Mouse (Mus musculus) heart, postnatal 0 days (tissue): Measurements from ENCODE around the gene Gm35315. TPM values are rescaled to one million over a fixed set of nuclear protein-coding genes. Genes with fewer than 3 reads are reported as not detected.

Experiments
- ATAC-seq: fragments of 200-750 bp; cut with Nextera tagmentation; 2 replicates; pipeline ENCODE4 v1.8.0; 2017; ENCODE audit warnings: low read depth, moderate number of reproducible peaks, moderate library complexity; ENCODE audit not compliant: insufficient read depth
- DNase-seq: peaks from one replicate; pipeline ENCODE4 v3.0.0-alpha.2; 2016; ENCODE audit warnings: low spot score
- H3K27ac ChIP-seq: fragments of 300-500 bp; sonication (generic); 2 replicates; pipeline ENCODE4 v1.5.1; 2014; ENCODE audit warnings: low read depth, mild to moderate bottlenecking
- H3K27me3 ChIP-seq: fragments of 300-500 bp; sonication (generic); 2 replicates; pipeline ENCODE4 v1.6.1; 2014; ENCODE audit warnings: low read length, mixed read lengths; ENCODE audit not compliant: control insufficient read depth, insufficient read depth
- H3K36me3 ChIP-seq: fragments of 300-500 bp; sonication (generic); replicated peaks from 2 replicates; pipeline ENCODE4 v1.6.1; 2014; ENCODE audit warnings: low read length, mixed read lengths; ENCODE audit not compliant: control insufficient read depth, insufficient read depth
- H3K4me1 ChIP-seq: fragments of 300-500 bp; sonication (generic); 2 replicates; pipeline ENCODE4 v1.6.1; 2014; ENCODE audit warnings: antibody characterized with exemption; ENCODE audit not compliant: control insufficient read depth, insufficient read depth
- H3K4me2 ChIP-seq: fragments of 300-500 bp; sonication (generic); 2 replicates; pipeline ENCODE4 v1.6.1; 2014; ENCODE audit warnings: low read depth, mild to moderate bottlenecking, low read length, moderate library complexity
- H3K4me3 ChIP-seq: fragments of 300-500 bp; sonication (generic); 2 replicates; pipeline ENCODE4 v1.5.1; 2014; ENCODE audit warnings: low read depth, low read length
- H3K9ac ChIP-seq: fragments of 300-500 bp; sonication (generic); replicated peaks from 2 replicates; pipeline ENCODE4 v1.6.1; 2014; ENCODE audit warnings: low read depth, low read length, mixed read lengths
- H3K9me3 ChIP-seq: fragments of 300-500 bp; sonication (generic); replicated peaks from 2 replicates; pipeline ENCODE4 v1.6.1; 2016; ENCODE audit warnings: low read length; ENCODE audit not compliant: control insufficient read depth
- CTCF ChIP-seq: IDR thresholded peaks from 2 replicates; pipeline ENCODE4 v1.5.1; 2016; ENCODE audit warnings: antibody characterized with exemption, control low read depth, low read depth
- EP300 ChIP-seq: IDR thresholded peaks from 2 replicates; pipeline ENCODE4 v1.6.1; 2016; ENCODE audit warnings: antibody characterized with exemption, low read depth
- WGBS: fragments of 180-500 bp; shearing (Covaris S2); extraction: QIAGEN DNeasy Blood & Tissue Kit; methylation state at CpG from one replicate; pipeline ENCODE4 v1.1.7; 2014; 5-methylcytosine and 5-hydroxymethylcytosine counted together
- polyA plus RNA-seq: library from polyadenylated mRNA; unstranded; fragments of >200 nt; fragmentation: Nextera tagmentation; extraction: Ambion mirVana; gene quantifications from 2 replicates; pipeline ENCODE4 v1.2.1, GENCODE M21; 2015
- total RNA-seq: library from RNA; depleted of rRNA; stranded (reverse); fragments of >200 nt; gene quantifications from 2 replicates; pipeline ENCODE4 v1.2.3, GENCODE M21; 2014; ENCODE audit warnings: low replicate concordance

The Gm35315 gene
- total and polyA plus RNA-seq, 2 experiments from 2014 or later, result 0.05 to 2.3 TPM

DNA sequence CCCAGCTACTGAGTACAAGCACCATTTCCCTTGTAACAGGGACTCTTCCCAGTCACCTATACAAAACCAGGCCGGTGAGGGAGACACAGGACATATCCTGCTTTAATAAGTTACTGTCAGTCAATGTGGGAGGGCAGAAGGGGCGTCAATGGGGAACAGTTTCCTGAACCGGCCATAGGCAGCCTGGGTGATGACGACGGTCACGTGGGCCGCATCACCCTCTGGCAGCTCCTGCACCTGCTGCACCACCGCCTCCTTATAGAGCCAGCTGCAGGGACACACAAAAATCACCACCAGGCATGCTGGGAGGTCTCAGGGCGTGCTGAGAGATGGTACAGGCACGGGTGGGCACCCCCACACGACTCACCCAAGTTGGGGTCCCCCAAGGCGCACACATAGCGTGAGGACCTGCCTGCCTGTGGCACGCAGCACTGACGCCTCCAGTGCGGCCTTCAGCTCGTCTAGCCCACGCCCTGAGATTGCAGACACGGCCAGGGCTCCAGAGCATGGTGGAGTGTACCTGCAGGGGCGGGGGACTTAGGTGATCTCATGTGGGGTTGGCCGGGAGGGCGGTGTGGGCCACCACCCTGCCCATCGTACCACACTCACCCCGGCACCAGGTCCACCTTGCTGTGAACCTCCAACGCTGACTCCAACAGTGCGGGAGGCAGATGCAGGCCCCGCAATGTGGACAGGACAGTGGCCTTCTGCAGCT lies 9.8 kb upstream of the Gm35315 start:
- no peak for ATAC-seq
- Histone ChIP-seq H3K36me3 (peaks cover 38% of the 10 kb centered on the region), H3K9me3 (no peaks in the 10 kb centered on the region), H3K27ac (no peak overlapping the region), H3K4me1 (peaks cover 29% of the 10 kb centered on the region), H3K4me2 (no peak overlapping the region), H3K4me3 (no peak overlapping the region), H3K27me3 (0 out of 2 replicates have a peak, but pooled peaks cover 7% of the 10 kb centered on the region), H3K9ac (no peak overlapping the region)
- 93% methylated on average over 27 of the region's 27 CpGs for WGBS
- DNase-seq, result no peak
- TF ChIP-seq CTCF, result no peak
- TF ChIP-seq EP300, result no peak

DNA sequence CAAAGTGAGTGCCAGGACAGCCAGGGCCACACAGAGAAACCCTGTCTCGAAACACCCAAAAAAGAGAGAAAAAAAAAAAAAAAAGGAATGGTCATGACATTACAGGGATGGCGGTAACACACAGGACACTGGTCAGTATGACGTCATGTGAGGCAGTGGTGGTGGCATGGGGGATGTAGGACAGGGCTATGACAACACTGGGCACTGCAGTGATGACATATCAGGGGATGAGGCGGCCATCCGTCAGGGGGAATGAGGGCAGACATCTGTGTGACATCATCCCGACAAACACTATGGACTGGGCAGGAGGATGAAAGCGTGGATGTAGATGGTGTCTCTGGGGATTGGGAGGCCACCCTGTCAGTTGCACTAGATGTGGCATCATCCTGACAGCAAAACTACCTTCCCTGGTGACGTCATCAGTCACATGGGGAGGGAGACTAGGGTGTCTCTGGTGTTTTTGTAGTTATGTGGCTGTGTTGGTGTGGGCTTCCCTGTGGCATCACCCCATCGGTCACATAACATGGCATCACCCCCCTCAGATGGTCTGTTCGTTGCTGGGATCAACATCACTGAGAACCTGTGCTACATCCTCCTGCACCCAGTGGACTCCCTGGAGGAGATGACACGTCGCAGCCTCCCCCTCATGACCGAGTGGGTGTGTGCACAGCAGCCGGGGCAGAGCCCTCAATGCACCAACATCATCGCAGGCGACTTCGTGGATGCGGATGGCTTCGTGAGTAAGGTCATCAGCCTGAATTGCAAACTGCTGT lies 8.8 kb upstream of the Gm35315 start:
- no peak for ATAC-seq
- no peak overlapping the region for H3K4me2 ChIP-seq
- 90% methylated on average over 19 of the region's 19 CpGs for WGBS
- no peak for DNase-seq
- H3K27me3 ChIP-seq, result 0 out of 2 replicates have a peak, but pooled peaks cover 7% of the 10 kb centered on the region
- no peaks in the 10 kb centered on the region for H3K9me3 ChIP-seq
- no peak overlapping the region for H3K4me3 ChIP-seq
- H3K9ac ChIP-seq, result no peak overlapping the region
- H3K36me3 ChIP-seq, result peaks cover 38% of the 10 kb centered on the region
- H3K4me1 ChIP-seq, result peaks cover 29% of the 10 kb centered on the region
- H3K27ac ChIP-seq, result no peak overlapping the region
- TF ChIP-seq CTCF, result no peak
- no peak for TF ChIP-seq EP300

DNA sequence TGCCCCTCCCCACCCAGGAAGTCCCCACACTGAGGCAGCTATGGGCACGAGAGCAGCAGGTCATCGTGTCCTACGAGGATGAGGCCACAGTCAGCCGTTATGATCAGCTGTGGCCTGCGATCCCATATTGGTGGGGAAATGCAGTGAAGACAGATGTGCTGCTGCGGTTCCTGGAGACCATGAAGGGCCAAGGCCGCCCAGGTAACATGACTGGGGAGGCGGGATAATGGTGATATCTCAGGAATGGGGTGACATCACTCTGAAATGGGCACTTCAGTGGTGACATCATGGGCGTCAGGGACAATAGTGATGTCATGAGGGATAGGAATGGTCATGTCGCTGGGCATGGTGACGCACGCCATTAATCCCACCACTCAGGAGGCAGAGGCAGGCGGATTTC lies 8.2 kb upstream of the Gm35315 start:
- WGBS, result 80% methylated on average over 13 of the region's 13 CpGs
- Histone ChIP-seq H3K4me1 (peaks cover 29% of the 10 kb centered on the region), H3K27me3 (0 out of 2 replicates have a peak, but pooled peaks cover 7% of the 10 kb centered on the region), H3K4me2 (no peak overlapping the region), H3K4me3 (no peak overlapping the region), H3K9ac (no peak overlapping the region), H3K36me3 (peaks cover 38% of the 10 kb centered on the region), H3K27ac (no peak overlapping the region), H3K9me3 (no peaks in the 10 kb centered on the region)
- no peak for ATAC-seq
- TF ChIP-seq EP300, result no peak
- no peak for TF ChIP-seq CTCF
- no peak for DNase-seq

DNA sequence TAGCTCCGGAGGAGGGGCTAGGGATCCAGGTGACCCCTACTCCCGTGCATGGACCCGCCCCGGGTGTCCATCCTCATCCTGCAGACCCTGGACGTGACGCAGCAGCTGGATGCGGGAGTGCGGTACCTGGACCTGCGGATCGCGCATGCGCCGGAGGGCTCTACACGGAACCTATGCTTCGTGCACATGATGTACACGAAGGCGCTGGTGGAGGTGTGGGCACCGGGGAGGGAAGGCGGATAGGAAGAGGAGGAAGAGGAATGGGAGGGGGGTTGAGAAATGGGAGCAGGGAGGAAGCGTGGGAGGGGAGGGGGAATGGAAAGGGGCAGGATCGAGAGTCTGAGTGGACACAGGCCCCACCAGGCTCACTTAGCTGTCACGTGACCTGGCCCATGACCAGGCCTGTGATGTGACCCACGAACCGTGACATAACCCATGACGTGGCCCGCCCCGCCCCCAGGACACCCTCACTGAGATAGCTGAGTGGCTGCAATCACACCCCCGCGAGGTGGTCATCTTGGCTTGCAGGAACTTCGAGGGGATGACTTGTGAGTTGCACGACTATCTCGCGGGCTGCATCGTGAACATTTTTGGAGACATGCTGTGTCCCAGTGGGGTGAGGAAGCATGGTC lies 7.6 kb upstream of the Gm35315 start:
- 0 out of 2 replicates have a peak, but pooled peaks cover 7% of the 10 kb centered on the region for H3K27me3 ChIP-seq
- peaks cover 26% of the 10 kb centered on the region for H3K4me1 ChIP-seq
- ATAC-seq (0 out of 2 replicates have a peak, but pooled peaks have one; percentile 11), DNase-seq (no peak)
- H3K27ac ChIP-seq, result no peak overlapping the region
- no peaks in the 10 kb centered on the region for H3K9me3 ChIP-seq
- TF ChIP-seq EP300 (no peak), CTCF (no peak)
- H3K36me3 ChIP-seq, result peaks cover 38% of the 10 kb centered on the region
- H3K9ac ChIP-seq, result no peak overlapping the region
- 11% methylated on average over 34 of the region's 34 CpGs for WGBS
- H3K4me2 ChIP-seq, result peak overlapping the region; percentile 62
- H3K4me3 ChIP-seq, result peak overlapping the region; percentile 34

DNA sequence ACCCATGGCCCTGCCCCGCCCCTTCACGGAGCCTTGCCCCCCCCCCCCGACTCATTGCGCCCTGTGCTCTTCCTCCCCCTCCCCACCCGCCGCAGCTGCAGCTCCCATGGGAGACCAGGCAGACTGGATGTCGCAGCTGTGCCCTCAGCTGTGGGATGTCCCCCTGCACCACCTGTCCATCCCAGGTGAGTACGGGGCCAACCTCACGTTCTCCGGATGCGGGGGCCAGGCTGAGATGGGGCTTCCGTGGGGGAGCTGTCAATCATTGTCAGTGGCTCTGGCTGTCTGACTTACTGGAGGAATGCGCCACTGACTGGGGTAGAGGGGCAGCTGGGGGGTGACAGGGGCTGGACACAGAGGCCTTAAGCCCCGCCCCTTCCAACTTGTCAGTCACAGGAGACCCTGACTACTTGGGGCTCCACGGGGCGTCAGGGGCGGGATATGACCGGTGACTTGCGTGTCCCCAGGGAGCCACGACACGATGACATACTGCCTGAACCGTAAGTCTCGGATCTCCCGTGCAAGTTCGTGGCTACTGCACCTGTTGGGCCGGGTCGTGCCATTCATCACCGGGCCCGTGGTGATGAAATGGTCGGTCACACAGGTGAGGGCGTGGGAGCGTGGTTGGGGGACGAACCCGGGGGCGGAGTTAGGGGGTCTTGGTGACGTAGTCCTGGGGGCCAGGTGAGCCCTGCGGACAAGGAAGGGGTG lies 6.9 kb upstream of the Gm35315 start:
- H3K27me3 ChIP-seq, result 0 out of 2 replicates have a peak, but pooled peaks cover 7% of the 10 kb centered on the region
- no peaks in the 10 kb centered on the region for H3K9me3 ChIP-seq
- DNase-seq (no peak), ATAC-seq (peak; percentile 8; the same call in 1 of the 2 replicates)
- TF ChIP-seq EP300 (no peak), CTCF (no peak)
- H3K27ac ChIP-seq, result no peak overlapping the region
- peak overlapping the region; percentile 62 for H3K4me2 ChIP-seq
- H3K4me3 ChIP-seq, result peak overlapping the region; percentile 34
- WGBS, result under 1% methylated on average over 35 of the region's 37 CpGs
- H3K9ac ChIP-seq, result no peak overlapping the region
- peaks cover 22% of the 10 kb centered on the region for H3K4me1 ChIP-seq
- H3K36me3 ChIP-seq, result peaks cover 32% of the 10 kb centered on the region
